Mouse (Mus musculus): Measurements from ENCODE around the gene Bhlhe41. TPM values are rescaled to one million over a fixed set of nuclear protein-coding genes. Genes with fewer than 3 reads are reported as not detected.

Gene Bhlhe41
- polyA plus RNA-seq, 1 experiment from 2014 or later = 6.3 TPM

GRCm38 (mm10) chr6:145830117-145830516, 35.2 kb downstream of the Bhlhe41 start:
- Histone ChIP-seq H3K9me3 (replicated peaks) (no peaks in the 10 kb centered on the region), H3K9ac (replicated peaks) (no peak overlapping the region), H3K4me1 (no peaks in the 10 kb centered on the region), H3K4me2 (no peak overlapping the region), H3K27ac (replicated peaks) (no peak overlapping the region), H3K4me3 (replicated peaks) (no peak overlapping the region), H3K36me3 (no peaks in the 10 kb centered on the region), H3K27me3 (replicated peaks) (no peaks in the 10 kb centered on the region)
- ATAC-seq (ENCODE audit: low FRiP score) = peak; percentile 70; the same call in 1 of the 2 replicates
- 16% methylated on average over 8 of the region's 8 CpGs for WGBS

GRCm38 (mm10) chr6:145829062-145829835, 36.1 kb downstream of the Bhlhe41 start:
- Histone ChIP-seq H3K4me2 (no peak overlapping the region), H3K27ac (replicated peaks) (no peak overlapping the region), H3K4me1 (no peaks in the 10 kb centered on the region), H3K9me3 (replicated peaks) (no peaks in the 10 kb centered on the region), H3K36me3 (no peaks in the 10 kb centered on the region), H3K9ac (replicated peaks) (no peak overlapping the region), H3K4me3 (replicated peaks) (no peak overlapping the region), H3K27me3 (replicated peaks) (no peaks in the 10 kb centered on the region)
- WGBS = 87% methylated on average over 16 of the region's 16 CpGs
- no peak for ATAC-seq (ENCODE audit: low FRiP score)

DNA sequence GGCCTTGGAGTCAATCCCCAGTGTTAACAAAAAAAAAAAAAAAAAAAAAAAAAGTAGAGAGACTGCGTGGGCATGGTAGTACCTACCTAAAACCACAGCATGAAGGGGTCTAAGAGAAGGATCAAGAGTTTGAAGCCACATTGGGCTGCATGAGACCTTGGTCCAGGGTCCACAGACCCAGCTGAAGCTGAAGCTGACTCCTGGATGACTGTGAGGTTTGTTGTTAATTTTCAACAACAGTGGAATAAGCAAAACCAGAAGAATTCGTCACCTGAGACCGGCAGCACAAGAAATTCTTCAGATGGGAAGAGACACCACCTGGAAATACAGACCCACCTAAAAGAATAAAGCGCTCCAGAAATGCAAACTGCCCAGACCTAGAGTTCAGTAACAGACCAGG, 39.1 kb downstream of the Bhlhe41 start:
- WGBS = over 99% methylated on average over 4 of the region's 4 CpGs
- no peak for ATAC-seq (ENCODE audit: low FRiP score)
- no peak overlapping the region for H3K9ac ChIP-seq (replicated peaks)

GRCm38 (mm10) chr6:145823588-145824234, 41.6 kb downstream of the Bhlhe41 start:
- H3K27me3 ChIP-seq (replicated peaks) = no peaks in the 10 kb centered on the region
- peak; percentile 73 for ATAC-seq (ENCODE audit: low FRiP score)
- H3K36me3 ChIP-seq = no peaks in the 10 kb centered on the region
- no peak overlapping the region for H3K4me3 ChIP-seq (replicated peaks)
- H3K27ac ChIP-seq (replicated peaks) = no peak overlapping the region
- no peak overlapping the region for H3K4me2 ChIP-seq
- no peaks in the 10 kb centered on the region for H3K4me1 ChIP-seq
- H3K9ac ChIP-seq (replicated peaks) = no peak overlapping the region
- no peaks in the 10 kb centered on the region for H3K9me3 ChIP-seq (replicated peaks)
- 55% methylated on average over 5 of the region's 5 CpGs for WGBS

More for the DNA sequence above, 39.1 kb downstream of the Bhlhe41 start:
- no peak overlapping the region for H3K4me2 ChIP-seq
- H3K36me3 ChIP-seq = no peaks in the 10 kb centered on the region
- H3K9me3 ChIP-seq (replicated peaks) = no peaks in the 10 kb centered on the region
- H3K4me1 ChIP-seq = no peaks in the 10 kb centered on the region
- no peaks in the 10 kb centered on the region for H3K27me3 ChIP-seq (replicated peaks)
- H3K4me3 ChIP-seq (replicated peaks) = no peak overlapping the region
- no peak overlapping the region for H3K27ac ChIP-seq (replicated peaks)

DNA sequence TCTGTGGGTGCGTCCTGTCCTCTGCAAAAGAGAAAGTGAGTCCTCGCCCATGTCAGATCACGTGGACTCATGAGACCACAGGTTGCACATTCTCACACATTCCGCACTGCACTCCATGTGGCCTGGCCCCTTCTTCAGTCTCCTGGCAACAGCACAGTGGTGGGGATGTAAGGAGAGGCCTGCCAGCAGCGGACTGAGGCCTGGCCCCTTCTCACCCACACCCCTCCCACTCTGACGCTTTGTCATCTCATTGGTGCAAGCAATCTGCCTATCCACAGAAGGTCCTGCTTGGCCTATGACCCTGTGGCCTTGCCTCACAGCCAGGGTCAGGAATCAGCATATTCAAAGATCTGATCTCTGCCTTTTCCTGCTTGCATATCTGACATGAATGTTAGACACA, 42.3 kb downstream of the Bhlhe41 start:
- no peak overlapping the region for H3K4me3 ChIP-seq (replicated peaks)

DNA sequence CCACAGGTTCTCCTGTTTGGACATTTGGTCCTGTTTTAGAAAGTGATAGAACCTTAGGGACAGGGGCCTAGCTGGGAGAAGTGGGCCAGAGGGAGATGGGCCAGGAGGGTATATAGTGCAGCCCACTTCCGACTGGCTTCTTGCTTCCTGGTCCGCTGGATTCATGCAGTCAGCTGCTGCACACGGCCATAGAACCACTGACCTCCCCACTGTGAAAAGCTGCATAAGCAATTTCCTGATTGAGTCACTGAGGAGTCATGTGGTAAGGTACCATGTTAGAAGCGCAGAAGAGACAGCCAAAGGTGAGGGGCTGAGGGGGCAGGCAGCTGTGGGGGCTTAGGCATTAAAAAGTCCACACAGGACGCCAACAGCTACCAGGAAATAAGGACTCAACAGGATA, 43.1 kb downstream of the Bhlhe41 start:
- H3K9me3 ChIP-seq (replicated peaks) = no peaks in the 10 kb centered on the region
- H3K27me3 ChIP-seq (replicated peaks) = no peaks in the 10 kb centered on the region
- 80% methylated on average over 5 of the region's 5 CpGs for WGBS
- no peak overlapping the region for H3K27ac ChIP-seq (replicated peaks)
- H3K36me3 ChIP-seq = no peaks in the 10 kb centered on the region
- H3K9ac ChIP-seq (replicated peaks) = no peak overlapping the region
- H3K4me1 ChIP-seq = no peaks in the 10 kb centered on the region
- H3K4me3 ChIP-seq (replicated peaks) = no peak overlapping the region
- ATAC-seq (ENCODE audit: low FRiP score) = no peak
- H3K4me2 ChIP-seq = no peak overlapping the region

More for the DNA sequence above, 42.3 kb downstream of the Bhlhe41 start:
- no peaks in the 10 kb centered on the region for H3K9me3 ChIP-seq (replicated peaks)
- H3K27me3 ChIP-seq (replicated peaks) = no peaks in the 10 kb centered on the region
- H3K4me1 ChIP-seq = no peaks in the 10 kb centered on the region
- no peak overlapping the region for H3K9ac ChIP-seq (replicated peaks)
- no peak overlapping the region for H3K4me2 ChIP-seq
- peak; percentile 57; the same call in 1 of the 2 replicates for ATAC-seq (ENCODE audit: low FRiP score)
- no peaks in the 10 kb centered on the region for H3K36me3 ChIP-seq
- H3K27ac ChIP-seq (replicated peaks) = no peak overlapping the region
- WGBS = 38% methylated on average over 6 of the region's 6 CpGs

DNA sequence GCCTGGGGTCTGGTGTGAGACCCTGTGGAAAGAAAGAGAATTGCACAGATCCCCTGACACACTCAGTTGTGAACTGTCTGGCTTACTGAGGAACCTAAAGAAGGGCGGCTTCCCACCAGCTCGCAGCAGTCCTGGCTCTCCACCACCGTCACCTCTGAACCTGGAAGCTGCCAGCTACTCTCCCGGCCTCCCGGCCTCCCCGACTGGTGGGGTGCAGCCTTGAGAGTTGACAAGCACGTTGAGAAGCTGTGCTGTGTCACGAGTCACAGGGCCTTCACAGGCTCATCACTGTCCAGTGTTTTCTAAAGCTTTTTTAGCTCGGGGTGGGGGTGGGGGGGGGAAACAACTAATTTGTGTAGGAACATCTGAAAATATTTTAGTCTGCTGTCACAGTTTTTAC, 46.2 kb downstream of the Bhlhe41 start:
- H3K36me3 ChIP-seq = no peaks in the 10 kb centered on the region
- H3K9me3 ChIP-seq (replicated peaks) = no peaks in the 10 kb centered on the region
- no peaks in the 10 kb centered on the region for H3K27me3 ChIP-seq (replicated peaks)
- no peak overlapping the region for H3K9ac ChIP-seq (replicated peaks)
- no peak overlapping the region for H3K27ac ChIP-seq (replicated peaks)
- ATAC-seq (ENCODE audit: low FRiP score) = no peak
- WGBS = 87% methylated on average over 9 of the region's 9 CpGs
- H3K4me2 ChIP-seq = no peak overlapping the region
- no peaks in the 10 kb centered on the region for H3K4me1 ChIP-seq
- H3K4me3 ChIP-seq (replicated peaks) = no peak overlapping the region

- ATAC-seq (ENCODE audit: low FRiP score) = no peak
- Histone ChIP-seq H3K4me1 (no peaks in the 10 kb centered on the region), H3K27me3 (replicated peaks) (no peaks in the 10 kb centered on the region), H3K27ac (replicated peaks) (no peak overlapping the region), H3K9ac (replicated peaks) (no peak overlapping the region), H3K36me3 (no peaks in the 10 kb centered on the region), H3K9me3 (replicated peaks) (no peaks in the 10 kb centered on the region), H3K4me2 (no peak overlapping the region), H3K4me3 (replicated peaks) (no peak overlapping the region)
- 43% methylated on average over 15 of the region's 15 CpGs for WGBS
These were observed 50.2 kb downstream of the Bhlhe41 start for GRCm38 (mm10) chr6:145815200-145815599.

DNA sequence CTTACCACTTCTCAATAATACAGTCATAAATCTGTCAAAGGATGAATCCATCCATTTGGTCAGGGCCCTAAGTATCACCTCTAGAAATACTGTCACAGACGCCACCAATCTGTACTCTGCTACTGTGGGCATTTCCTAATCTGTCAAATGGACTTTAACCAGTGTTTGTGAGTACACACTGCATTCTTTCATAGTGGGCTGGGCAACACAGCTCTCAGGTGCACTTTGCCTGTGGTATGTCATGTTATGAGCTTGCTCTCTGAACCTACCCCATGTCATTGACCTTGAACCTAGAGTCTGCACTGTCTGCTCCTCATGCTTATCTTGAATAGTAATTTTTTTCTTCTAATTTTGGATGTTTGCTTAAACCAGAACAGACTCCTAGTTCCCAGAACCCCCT, 54.2 kb downstream of the Bhlhe41 start:
- Histone ChIP-seq H3K9ac (replicated peaks) (no peak overlapping the region), H3K27me3 (replicated peaks) (no peaks in the 10 kb centered on the region), H3K4me3 (replicated peaks) (no peak overlapping the region), H3K4me1 (no peaks in the 10 kb centered on the region; the same call in 1 of the 2 replicates), H3K27ac (replicated peaks) (no peak overlapping the region), H3K4me2 (no peak overlapping the region), H3K9me3 (replicated peaks) (no peaks in the 10 kb centered on the region), H3K36me3 (no peaks in the 10 kb centered on the region)
- 82% methylated on average over 1 of the region's 1 CpGs for WGBS
- no peak for ATAC-seq (ENCODE audit: low FRiP score)

GRCm38 (mm10) chr6:145810015-145810414, 55.3 kb downstream of the Bhlhe41 start:
- H3K9me3 ChIP-seq (replicated peaks) = no peaks in the 10 kb centered on the region
- 87% methylated on average over 6 of the region's 6 CpGs for WGBS
- no peaks in the 10 kb centered on the region for H3K36me3 ChIP-seq
- no peak overlapping the region for H3K4me2 ChIP-seq
- no peak for ATAC-seq (ENCODE audit: low FRiP score)
- no peak overlapping the region for H3K27ac ChIP-seq (replicated peaks)
- H3K4me1 ChIP-seq = no peaks in the 10 kb centered on the region; the same call in 1 of the 2 replicates
- H3K27me3 ChIP-seq (replicated peaks) = no peaks in the 10 kb centered on the region
- H3K4me3 ChIP-seq (replicated peaks) = no peak overlapping the region
- no peak overlapping the region for H3K9ac ChIP-seq (replicated peaks)

DNA sequence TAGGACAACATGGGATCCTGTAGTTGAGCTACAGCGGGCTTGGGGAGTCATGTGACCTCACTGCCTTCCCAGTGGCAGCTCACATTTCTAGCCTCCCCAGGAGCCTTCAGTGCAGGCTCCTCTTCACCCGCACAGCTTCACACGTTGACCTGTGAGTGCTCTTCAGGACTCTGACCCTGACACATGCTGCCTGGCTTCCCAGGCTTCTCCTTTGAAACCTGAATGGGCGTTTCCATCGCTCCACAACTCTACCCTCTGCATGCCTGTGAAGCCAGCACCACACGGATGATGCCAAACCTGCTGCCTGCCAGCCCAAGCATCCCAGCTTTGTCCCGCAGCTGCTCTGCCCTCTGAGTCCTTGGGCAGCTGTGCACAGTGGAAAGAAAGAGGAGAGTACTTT, 55.8 kb downstream of the Bhlhe41 start:
- no peak overlapping the region for H3K4me2 ChIP-seq
- no peaks in the 10 kb centered on the region; the same call in 1 of the 2 replicates for H3K4me1 ChIP-seq
- H3K27ac ChIP-seq (replicated peaks) = no peak overlapping the region
- WGBS = 91% methylated on average over 7 of the region's 7 CpGs
- H3K4me3 ChIP-seq (replicated peaks) = no peak overlapping the region
- H3K9ac ChIP-seq (replicated peaks) = no peak overlapping the region
- H3K36me3 ChIP-seq = no peaks in the 10 kb centered on the region
- no peaks in the 10 kb centered on the region for H3K27me3 ChIP-seq (replicated peaks)
- ATAC-seq (ENCODE audit: low FRiP score) = no peak
- no peaks in the 10 kb centered on the region for H3K9me3 ChIP-seq (replicated peaks)

Measured in neural tube, embryonic 15.5 days (tissue).